In the genomic region with DNA sequence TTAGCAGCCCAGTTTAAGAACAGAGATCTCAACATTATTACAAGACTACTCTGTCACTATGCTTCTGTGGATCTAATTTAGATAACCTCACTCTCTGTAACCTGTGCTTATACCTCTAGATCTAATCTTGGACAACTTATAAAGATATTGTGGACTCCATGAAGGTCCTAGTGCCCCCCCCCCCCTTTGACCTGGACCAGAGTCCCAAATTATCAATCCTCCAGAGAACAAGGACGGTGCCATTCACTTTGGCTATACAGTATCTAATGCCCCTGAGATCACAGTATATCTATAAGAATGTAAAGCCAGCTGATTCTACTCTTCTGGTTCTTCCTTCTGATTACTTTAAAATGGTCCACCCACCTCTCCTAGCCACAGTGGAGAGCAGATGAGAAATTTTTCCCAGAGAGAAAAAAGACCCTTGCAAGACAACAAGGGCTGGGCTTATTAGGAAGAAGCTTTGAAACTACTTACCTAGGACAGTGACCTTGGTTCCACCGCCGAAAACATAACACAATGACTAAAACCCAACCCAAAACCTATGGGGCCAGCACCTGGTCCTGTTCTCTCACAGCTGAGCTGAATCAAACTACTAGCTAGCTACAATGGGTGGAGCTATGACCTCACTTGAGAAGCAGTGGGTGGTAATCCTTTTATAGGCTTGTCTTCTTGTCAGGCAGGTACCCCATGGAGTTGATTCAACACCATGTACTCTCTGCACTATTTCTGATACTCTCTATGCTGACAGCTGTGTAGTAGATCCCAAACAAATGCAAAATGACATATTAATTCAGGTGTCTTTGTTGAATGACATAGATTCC, we compare ENCODE assay signal across 16 mouse cellular contexts.
"Had no signal": no experiment of that assay in that cellular context is flagged by ENCODE, and none has a peak within 500 bp of the region (broad histone marks: within the 10 kb centered on the region; RNA-seq: fewer than 3 reads in every experiment).

No protein-coding gene starts in this region.

- H3K27ac ChIP-seq: kidney, postnatal 0 days; limb, embryonic 15.5 days; liver, embryonic 12.5 days; lung, embryonic 15.5 days; midbrain, embryonic 10.5 days; neural tube, embryonic 13.5 days; stomach, postnatal 0 days had no signal

- H3K9ac ChIP-seq: limb, embryonic 15.5 days; liver, embryonic 12.5 days; lung, embryonic 15.5 days; neural tube, embryonic 13.5 days had no signal

- H3K4me3 ChIP-seq: limb, embryonic 15.5 days; liver, embryonic 12.5 days; lung, embryonic 15.5 days; midbrain, embryonic 10.5 days; neural tube, embryonic 13.5 days had no signal

- H3K27me3 ChIP-seq: limb, embryonic 15.5 days; liver, embryonic 12.5 days; lung, embryonic 15.5 days; neural tube, embryonic 13.5 days had no signal

- H3K4me1 ChIP-seq: limb, embryonic 15.5 days; liver, embryonic 12.5 days; lung, embryonic 15.5 days; midbrain, embryonic 10.5 days; neural tube, embryonic 13.5 days had no signal

- H3K4me2 ChIP-seq: limb, embryonic 15.5 days; liver, embryonic 12.5 days; lung, embryonic 15.5 days; neural tube, embryonic 13.5 days had no signal

- DNase-seq: kidney, adult 11 months; kidney, adult 9 months; kidney, postnatal 36 days; layer of hippocampus, adult 9-11 months; layer of hippocampus, postnatal 36 days; lung, postnatal 4 days; midbrain, embryonic 14.5 days; right cerebral cortex, postnatal 4 days; thymus, postnatal 4 days had no signal

- H3K9me3 ChIP-seq: limb, embryonic 15.5 days; lung, embryonic 15.5 days; neural tube, embryonic 13.5 days had no signal

- H3K36me3 ChIP-seq: limb, embryonic 15.5 days; liver, embryonic 12.5 days; lung, embryonic 15.5 days; midbrain, embryonic 10.5 days; neural tube, embryonic 13.5 days had no signal
